Mouse (Mus musculus) kidney, embryonic 16.5 days (tissue): Measurements from ENCODE around the gene Psmd9. TPM values are rescaled to one million over a fixed set of nuclear protein-coding genes. Genes with fewer than 3 reads are reported as not detected.
A peak's percentile ranks its signal among the peaks of the same experiment; 100 is the strongest.

Experiments used
- ATAC-seq: fragments of 200-750 bp; cut with Nextera tagmentation; 2 replicates; pipeline ENCODE4 v1.8.0; 2017; ENCODE audit warnings: moderate TSS enrichment; ENCODE audit not compliant: low FRiP score, low TSS enrichment
- H3K27ac ChIP-seq: fragments of 300-500 bp; sonication (generic); 2 replicates; pipeline ENCODE4 v1.5.1; 2014; ENCODE audit warnings: low read length
- H3K27me3 ChIP-seq: fragments of 300-500 bp; sonication (generic); 2 replicates; pipeline ENCODE4 v1.6.1; 2014; ENCODE audit warnings: low read length, control low read depth, mixed read lengths; ENCODE audit not compliant: insufficient read depth
- H3K36me3 ChIP-seq: fragments of 300-500 bp; sonication (generic); 2 replicates; pipeline ENCODE4 v1.6.1; 2014; ENCODE audit warnings: low read length, control low read depth, mixed read lengths; ENCODE audit not compliant: insufficient read depth
- H3K4me1 ChIP-seq: fragments of 300-500 bp; sonication (generic); 2 replicates; pipeline ENCODE4 v1.6.1; 2014; ENCODE audit warnings: low read length, control low read depth, mixed read lengths; ENCODE audit not compliant: insufficient read depth
- H3K4me2 ChIP-seq: fragments of 300-500 bp; sonication (generic); replicated peaks from 2 replicates; pipeline ENCODE4 v1.6.1; 2014; ENCODE audit warnings: low read depth, low read length
- H3K4me3 ChIP-seq: fragments of 300-500 bp; sonication (generic); 2 replicates; pipeline ENCODE4 v1.5.1; 2014; ENCODE audit warnings: mild to moderate bottlenecking, low read length
- H3K9ac ChIP-seq: fragments of 300-500 bp; sonication (generic); replicated peaks from 2 replicates; pipeline ENCODE4 v1.6.1; 2014; ENCODE audit warnings: low read length
- H3K9me3 ChIP-seq: fragments of 300-500 bp; sonication (generic); 2 replicates; pipeline ENCODE4 v1.6.1; 2016; ENCODE audit warnings: low read length, control low read depth
- WGBS: fragments of 180-500 bp; shearing (Covaris S2); extraction: QIAGEN DNeasy Blood & Tissue Kit; methylation state at CpG from one replicate; pipeline ENCODE4 v1.1.7; 2014; 5-methylcytosine and 5-hydroxymethylcytosine counted together
- polyA plus RNA-seq: library from polyadenylated mRNA; unstranded; fragments of >200 nt; fragmentation: Nextera tagmentation; extraction: Ambion mirVana; gene quantifications from 2 replicates; pipeline ENCODE4 v1.2.1, GENCODE M21; 2015

Psmd9 gene
- polyA plus RNA-seq, 1 experiment from 2014 or later = 86.9 TPM

DNA sequence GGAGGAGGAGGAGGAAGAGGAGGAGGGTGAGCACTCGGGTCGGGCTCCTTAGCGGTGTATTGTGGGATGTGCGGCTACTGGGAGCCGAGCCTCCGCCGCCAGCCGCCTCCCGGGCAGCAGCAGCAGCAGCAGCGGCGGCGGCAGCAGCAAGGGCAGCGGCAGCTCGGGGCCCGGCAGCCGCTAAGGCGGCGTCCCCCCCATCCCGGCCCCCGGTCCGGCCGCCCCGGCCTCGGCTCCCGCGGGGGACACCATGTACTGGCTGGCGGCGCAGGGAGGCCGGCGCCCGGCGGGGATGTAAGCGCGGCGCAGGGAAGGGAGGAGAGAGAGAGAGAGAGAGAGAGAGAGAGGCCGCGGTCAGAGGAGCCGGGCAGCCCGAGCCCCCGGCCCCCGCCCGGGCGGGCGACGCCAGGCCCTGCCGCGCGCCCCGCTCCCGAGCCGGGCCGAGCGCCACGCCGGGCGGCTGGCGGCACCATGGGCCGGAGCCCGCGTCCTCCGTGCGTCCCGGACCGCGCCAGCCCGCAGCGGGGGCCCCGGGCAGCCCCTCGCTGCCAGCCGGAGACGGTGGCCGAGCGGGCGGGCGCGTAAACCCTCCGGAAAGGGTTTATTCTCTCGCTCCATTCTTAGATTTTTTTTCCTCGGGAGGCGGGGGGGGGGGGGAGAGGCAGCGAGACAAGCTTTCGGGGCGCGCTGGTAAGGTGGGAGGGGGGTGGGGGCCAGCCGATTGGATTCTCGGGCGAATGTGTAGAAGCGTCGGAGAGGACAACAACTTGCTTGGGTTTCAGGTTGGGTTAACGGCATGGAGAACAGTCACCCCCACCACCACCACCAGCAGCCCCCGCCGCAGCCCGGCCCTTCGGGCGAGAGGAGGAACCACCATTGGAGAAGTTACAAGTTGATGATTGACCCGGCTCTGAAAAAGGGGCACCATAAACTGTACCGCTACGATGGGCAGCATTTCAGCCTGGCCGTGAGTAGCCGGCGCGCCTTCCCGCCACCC lies 26.8 kb upstream of the Psmd9 start, which contains the start of gene Setd1b:
TSS of gene Setd1b (plus strand) at position 33 of the 997 bp plus-strand sequence.
- under 1% methylated on average over 83 of the region's 103 CpGs for WGBS
- ATAC-seq = no peak

DNA sequence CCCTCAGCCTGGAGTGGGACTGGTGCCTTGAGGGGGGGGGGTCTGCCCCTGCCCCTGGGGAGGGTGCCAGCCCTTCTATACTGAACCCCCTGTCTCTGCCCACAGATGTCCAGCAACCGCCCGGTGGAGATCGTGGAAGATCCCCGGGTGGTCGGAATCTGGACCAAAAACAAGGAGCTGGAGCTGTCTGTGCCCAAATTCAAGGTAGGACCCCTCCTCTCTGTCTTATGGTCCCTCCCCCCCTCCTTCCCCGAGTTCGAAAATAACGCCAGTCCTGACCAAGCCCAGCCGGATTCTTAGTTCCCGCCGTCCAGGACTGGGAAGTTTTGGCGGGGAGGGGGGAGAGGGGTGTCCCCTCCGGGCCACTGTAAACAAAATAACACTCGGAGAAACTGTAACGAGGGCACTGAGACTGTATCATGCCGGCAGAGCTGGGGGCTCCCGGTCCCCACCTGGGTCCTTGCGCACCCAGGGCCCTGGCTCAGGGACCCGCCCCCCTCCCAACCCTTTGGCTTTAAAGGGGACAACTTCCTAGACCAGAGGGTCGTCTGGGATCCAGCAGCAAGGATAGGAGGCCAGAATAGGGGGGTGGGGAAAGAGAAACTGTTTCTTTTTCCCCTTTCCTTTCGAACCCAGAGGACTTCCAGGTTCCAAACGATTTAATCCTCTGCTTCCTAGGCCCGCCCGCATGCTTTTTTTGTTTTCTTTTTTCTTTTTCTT lies 25.8 kb upstream of the Psmd9 start:
- Histone ChIP-seq H3K4me1 (peaks cover 23% of the 10 kb centered on the region), H3K27ac (peak overlapping the region; percentile 99), H3K9ac (peak overlapping the region; percentile 99), H3K9me3 (no peaks in the 10 kb centered on the region), H3K4me2 (peak overlapping the region; percentile 98), H3K36me3 (peaks cover 29% of the 10 kb centered on the region), H3K27me3 (no peaks in the 10 kb centered on the region), H3K4me3 (peak overlapping the region; percentile 84)
- no peak for ATAC-seq
- WGBS = 1% methylated on average over 24 of the region's 24 CpGs

More for the DNA sequence above, 26.8 kb upstream of the Psmd9 start, which contains the start of gene Setd1b:
- no peaks in the 10 kb centered on the region for H3K27me3 ChIP-seq
- peak within 1 kb of the TSS; percentile 99 for H3K27ac ChIP-seq
- peak within 1 kb of the TSS; percentile 84 for H3K4me3 ChIP-seq
- H3K4me2 ChIP-seq = peak within 1 kb of the TSS; percentile 98
- peaks cover 20% of the 10 kb centered on the region for H3K36me3 ChIP-seq
- H3K9ac ChIP-seq = peak within 1 kb of the TSS; percentile 99
- no peaks in the 10 kb centered on the region for H3K9me3 ChIP-seq
- H3K4me1 ChIP-seq = peaks cover 26% of the 10 kb centered on the region

DNA sequence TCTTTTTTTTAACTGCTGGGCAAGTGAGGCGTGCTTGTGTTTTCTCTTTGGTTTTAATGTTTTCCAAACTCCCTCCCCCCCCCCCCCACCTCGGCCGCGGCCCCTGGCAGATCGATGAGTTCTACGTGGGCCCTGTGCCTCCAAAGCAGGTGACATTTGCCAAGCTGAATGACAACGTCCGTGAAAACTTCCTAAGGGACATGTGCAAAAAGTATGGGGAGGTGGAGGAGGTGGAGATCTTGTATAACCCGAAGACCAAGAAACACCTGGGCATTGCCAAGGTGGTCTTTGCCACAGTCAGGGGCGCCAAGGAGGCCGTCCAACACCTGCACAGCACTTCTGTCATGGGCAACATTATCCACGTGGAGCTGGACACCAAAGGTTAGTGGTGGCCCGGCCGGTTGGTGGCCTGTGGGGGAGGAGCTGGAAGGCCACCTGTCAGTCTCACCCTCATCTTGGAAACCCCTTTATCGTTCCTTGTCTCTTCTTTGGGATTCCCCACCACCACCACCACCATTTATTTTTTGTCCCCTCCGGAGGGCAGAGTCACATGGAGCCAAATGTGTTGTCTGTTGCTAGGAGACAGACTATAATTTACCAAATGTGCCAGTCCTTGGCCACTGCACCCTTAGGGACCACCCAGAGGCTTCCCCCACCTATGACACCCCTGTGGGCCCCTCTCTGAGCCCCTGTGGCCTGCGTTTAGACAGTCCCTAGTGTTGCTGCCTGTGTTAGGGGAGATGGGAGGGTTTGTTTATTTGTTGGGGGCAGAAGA lies 25.1 kb upstream of the Psmd9 start:
- Histone ChIP-seq H3K9me3 (no peaks in the 10 kb centered on the region), H3K27me3 (no peaks in the 10 kb centered on the region), H3K4me3 (peak overlapping the region; percentile 84), H3K4me2 (peak overlapping the region; percentile 98), H3K4me1 (peaks cover 28% of the 10 kb centered on the region), H3K9ac (peak overlapping the region; percentile 99), H3K27ac (0 out of 2 replicates have a peak overlapping the region, but pooled peaks have one; percentile 99), H3K36me3 (peaks cover 33% of the 10 kb centered on the region)
- WGBS = 4% methylated on average over 17 of the region's 17 CpGs
- no peak for ATAC-seq

DNA sequence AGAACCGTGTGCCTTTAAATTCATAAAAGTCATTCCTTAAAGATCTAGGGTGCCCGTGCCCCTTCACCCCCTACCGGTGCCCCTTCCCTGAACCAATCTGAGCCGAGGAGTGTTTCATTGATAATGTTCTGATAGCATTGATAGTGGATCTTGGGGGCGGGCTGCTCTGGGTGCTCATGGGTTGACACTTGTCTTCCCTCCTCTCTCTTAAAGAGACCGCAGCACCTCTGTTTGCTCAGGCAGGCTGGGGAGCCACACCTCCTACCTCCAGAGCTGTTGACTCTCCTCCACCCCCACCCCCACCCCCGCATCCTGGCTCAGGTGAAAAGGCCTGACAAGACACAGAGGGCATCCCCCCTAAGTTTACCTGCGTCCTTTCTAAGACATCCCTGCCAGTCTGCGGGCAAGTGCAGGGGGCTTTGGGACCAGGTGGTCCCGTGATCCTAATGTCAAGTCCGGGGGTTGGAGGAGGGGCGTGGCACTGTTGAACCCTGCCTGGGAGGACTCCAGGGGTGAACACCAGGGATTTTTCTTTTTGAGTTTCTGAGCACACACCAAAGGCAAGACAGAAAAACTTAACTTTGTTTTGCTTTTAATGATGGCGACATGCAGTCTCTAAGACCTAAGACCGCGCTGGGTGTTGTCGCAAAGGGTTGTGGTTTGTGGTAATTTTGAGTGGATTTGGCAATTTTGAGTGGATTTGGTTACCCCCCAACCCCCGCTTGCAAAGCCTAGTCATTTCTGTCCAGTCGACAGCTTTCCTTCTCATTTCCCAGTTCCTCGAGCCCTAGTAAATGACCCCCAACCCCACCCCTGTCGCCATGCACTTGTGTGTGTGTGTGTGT lies 24.2 kb upstream of the Psmd9 start:
- Histone ChIP-seq H3K4me3 (peak overlapping the region; percentile 84), H3K4me2 (peak overlapping the region; percentile 98), H3K36me3 (peaks cover 33% of the 10 kb centered on the region), H3K9me3 (no peaks in the 10 kb centered on the region), H3K9ac (peak overlapping the region; percentile 99; the same call in 1 of the 2 replicates), H3K27me3 (no peaks in the 10 kb centered on the region), H3K4me1 (peaks cover 36% of the 10 kb centered on the region), H3K27ac (no peak overlapping the region)
- ATAC-seq = no peak
- 30% methylated on average over 20 of the region's 20 CpGs for WGBS

GRCm38 (mm10) chr5:123146357-123146756 lies 22.9 kb upstream of the Psmd9 start:
- Histone ChIP-seq H3K4me2 (no peak overlapping the region), H3K4me3 (no peak overlapping the region), H3K9me3 (no peaks in the 10 kb centered on the region), H3K9ac (no peak overlapping the region), H3K36me3 (peaks cover 33% of the 10 kb centered on the region), H3K4me1 (peaks cover 50% of the 10 kb centered on the region), H3K27ac (no peak overlapping the region), H3K27me3 (no peaks in the 10 kb centered on the region)
- no peak for ATAC-seq
- WGBS = 89% methylated on average over 11 of the region's 11 CpGs

GRCm38 (mm10) chr5:123147569-123147968 lies 21.6 kb upstream of the Psmd9 start:
- H3K27me3 ChIP-seq = no peaks in the 10 kb centered on the region
- peaks cover 52% of the 10 kb centered on the region for H3K4me1 ChIP-seq
- H3K9me3 ChIP-seq = no peaks in the 10 kb centered on the region
- ATAC-seq = no peak
- WGBS = 91% methylated on average over 17 of the region's 17 CpGs
- no peak overlapping the region for H3K4me2 ChIP-seq
- peaks cover 39% of the 10 kb centered on the region for H3K36me3 ChIP-seq
- H3K27ac ChIP-seq = no peak overlapping the region
- no peak overlapping the region for H3K9ac ChIP-seq
- H3K4me3 ChIP-seq = no peak overlapping the region

DNA sequence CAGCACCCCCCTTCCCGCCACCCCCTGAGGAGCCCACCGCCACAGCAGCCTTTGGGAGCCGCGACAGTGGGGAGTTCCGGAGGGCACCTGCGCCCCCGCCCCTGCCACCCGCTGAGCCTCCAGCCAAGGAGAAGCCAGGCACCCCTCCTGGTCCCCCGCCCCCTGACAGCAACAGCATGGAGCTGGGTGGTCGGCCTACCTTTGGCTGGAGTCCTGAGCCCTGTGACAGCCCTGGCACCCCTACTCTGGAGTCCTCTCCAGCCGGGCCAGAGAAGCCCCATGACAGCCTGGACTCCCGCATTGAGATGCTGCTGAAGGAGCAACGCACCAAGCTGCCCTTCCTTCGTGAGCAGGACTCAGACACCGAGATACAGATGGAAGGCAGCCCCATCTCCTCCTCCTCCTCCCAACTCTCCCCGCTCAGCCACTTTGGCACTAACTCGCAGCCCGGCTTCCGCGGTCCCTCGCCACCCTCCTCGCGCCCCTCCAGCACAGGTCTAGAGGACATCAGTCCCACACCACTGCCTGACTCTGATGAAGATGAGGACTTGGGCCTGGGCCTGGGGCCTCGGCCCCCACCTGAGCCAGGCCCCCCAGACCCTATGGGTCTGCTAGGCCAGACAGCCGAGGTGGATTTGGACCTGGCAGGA lies 21.0 kb upstream of the Psmd9 start:
- no peak for ATAC-seq
- H3K9me3 ChIP-seq = no peaks in the 10 kb centered on the region
- H3K27me3 ChIP-seq = no peaks in the 10 kb centered on the region
- WGBS = 83% methylated on average over 24 of the region's 25 CpGs
- no peak overlapping the region for H3K27ac ChIP-seq
- H3K4me2 ChIP-seq = no peak overlapping the region
- H3K4me3 ChIP-seq = no peak overlapping the region
- peaks cover 52% of the 10 kb centered on the region for H3K4me1 ChIP-seq
- peaks cover 46% of the 10 kb centered on the region for H3K36me3 ChIP-seq
- H3K9ac ChIP-seq = no peak overlapping the region

DNA sequence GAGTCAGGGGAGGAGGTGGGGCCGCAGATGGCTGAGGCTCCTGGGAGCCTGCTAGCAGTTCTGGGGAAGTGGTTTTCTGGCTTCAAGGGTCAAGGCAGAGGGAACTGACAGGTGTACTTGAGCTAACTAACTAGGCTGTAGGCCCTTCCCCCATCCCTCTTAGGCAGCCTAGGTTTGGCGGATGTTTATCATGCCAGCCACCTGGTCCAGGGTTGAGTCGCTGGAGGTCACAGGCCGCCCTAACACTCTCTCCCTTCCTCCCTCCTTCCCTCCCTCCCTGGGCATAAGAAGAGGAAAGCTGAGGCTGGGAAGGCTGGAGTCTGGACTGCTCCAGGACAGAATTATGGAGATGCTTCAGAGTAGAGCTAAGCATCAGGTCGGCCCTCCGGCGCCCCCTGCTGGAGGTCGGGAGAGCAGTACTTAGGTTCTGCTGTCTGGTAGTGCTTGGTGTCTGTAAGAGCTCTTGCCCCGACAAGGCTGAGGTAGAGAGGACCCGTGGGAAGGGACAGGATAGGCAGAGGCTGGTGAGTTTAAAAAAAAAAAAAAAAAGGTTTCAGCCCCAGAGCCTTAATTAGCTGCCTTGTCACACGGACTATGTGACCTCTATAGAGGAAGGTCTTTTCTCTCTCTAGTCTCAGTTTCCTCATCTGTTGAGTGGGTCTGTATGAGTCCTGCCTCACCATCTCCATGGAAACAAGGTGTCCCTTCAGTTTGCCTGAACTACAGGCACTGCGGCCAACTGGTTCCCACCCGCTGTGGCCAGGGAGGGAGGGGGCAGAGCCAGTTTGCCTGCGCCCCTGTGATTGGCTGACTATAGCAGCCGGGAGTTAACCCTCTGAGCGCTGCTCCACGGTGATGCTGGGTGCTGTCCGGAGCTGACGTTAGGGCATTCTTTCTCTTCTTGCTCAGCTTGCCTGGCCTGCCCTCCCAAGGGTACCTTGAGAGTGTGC lies 19.5 kb upstream of the Psmd9 start:
- Histone ChIP-seq H3K9me3 (no peaks in the 10 kb centered on the region), H3K36me3 (peaks cover 59% of the 10 kb centered on the region), H3K9ac (peak overlapping the region; percentile 40; the same call in 1 of the 2 replicates), H3K4me2 (peak overlapping the region; percentile 60), H3K27ac (peak overlapping the region; percentile 27), H3K4me1 (peaks cover 43% of the 10 kb centered on the region), H3K4me3 (peak overlapping the region; percentile 41), H3K27me3 (no peaks in the 10 kb centered on the region)
- 6% methylated on average over 19 of the region's 19 CpGs for WGBS
- peak; percentile 82 for ATAC-seq
